Mouse (Mus musculus): ENCODE results near the gene Eno3.

GRCm38 (mm10) chr11:70699722-70700556 lies 42.9 kb downstream of the Eno3 start, which contains the start of the genes Inca1 and Kif1c:
- TF ChIP-seq GATA1 (IDR thresholded peaks at IDR 0.05; ENCODE audit: low read length) (no peak), TAL1 (IDR thresholded peaks at IDR 0.05; ENCODE audit: low read length) (no peak)

All from erythroblast, embryonic 14.5 days (primary cell).